Mouse (Mus musculus): Measurements from ENCODE around the gene Zfp819. TPM values are rescaled to one million over a fixed set of nuclear protein-coding genes. Genes with fewer than 3 reads are reported as not detected.

The Zfp819 gene
- 0.04 and 0.11 TPM in 2 replicates for polyA plus RNA-seq (2012; rRNA removed)
- polyA plus RNA-seq (2014; fragmentation: Nextera tagmentation; extraction: Ambion mirVana): 0.19 TPM in 1 of 2 replicates, not detected in the other

DNA sequence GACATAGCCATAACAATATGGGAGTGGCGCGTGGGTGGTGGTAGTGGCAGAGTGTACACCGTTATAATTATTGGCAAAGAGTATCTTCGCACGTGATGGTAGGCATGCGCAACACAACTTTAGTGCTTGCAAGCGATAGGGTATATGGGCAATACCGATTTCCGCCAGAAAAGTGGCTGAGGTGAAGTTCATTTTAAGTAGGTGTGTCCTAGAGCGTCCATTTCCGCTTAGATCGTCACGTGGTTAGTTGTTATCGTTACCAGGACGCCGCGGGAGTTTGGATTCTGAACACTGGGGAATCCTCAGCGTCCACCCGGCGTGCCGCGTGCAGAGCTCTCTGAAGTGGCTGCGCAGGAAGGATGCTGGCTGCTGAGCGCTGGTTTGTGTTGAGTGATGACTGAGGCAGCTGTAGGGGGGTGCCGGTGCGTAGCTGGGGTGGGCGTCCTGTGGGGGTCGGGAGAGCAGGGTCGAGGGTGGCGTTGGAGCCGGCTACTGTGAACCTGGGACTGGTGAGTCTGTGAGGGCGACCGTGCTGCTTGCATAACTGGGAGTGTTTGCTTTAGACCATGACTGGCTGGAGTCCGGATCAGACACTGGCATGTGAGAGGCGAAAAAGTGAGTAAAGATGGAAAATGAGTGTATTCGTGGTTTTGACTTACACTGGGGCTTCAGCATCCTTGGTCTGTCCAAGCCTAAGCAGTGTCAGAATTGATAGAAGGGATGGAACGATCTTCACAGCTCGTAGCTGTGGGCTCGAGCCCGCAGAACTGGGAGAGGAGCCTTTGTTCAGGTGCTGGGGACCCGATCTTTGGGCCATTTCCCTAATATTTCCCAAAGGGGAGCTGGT, at the start of gene Zfp819:
TSS of gene Zfp819 (plus strand) at position 274 of the 847 bp plus-strand sequence.
- Histone ChIP-seq H3K4me3 (replicated peaks; ENCODE audit: low read length) (peak within 1 kb of the TSS; percentile 35), H3K27me3 (ENCODE audit: control insufficient read depth, insufficient read depth, low read length) (no peaks in the 10 kb centered on the region), H3K4me1 (ENCODE audit: control insufficient read depth, insufficient read depth, low read length) (no peaks in the 10 kb centered on the region), H3K4me2 (replicated peaks; ENCODE audit: low read depth, low read length, severe bottlenecking) (peak within 1 kb of the TSS; percentile 67), H3K27ac (replicated peaks; ENCODE audit: low read depth, low read length) (no peak within 1 kb of the TSS), H3K9me3 (ENCODE audit: control insufficient read depth, low read length) (no peaks in the 10 kb centered on the region), H3K9ac (ENCODE audit: low read depth, low read length, severe bottlenecking) (peak within 1 kb of the TSS; percentile 48; the same call in 1 of the 2 replicates), H3K36me3 (ENCODE audit: control insufficient read depth, insufficient read depth, low read length) (no peaks in the 10 kb centered on the region)
- DNase-seq (ENCODE audit: low spot score) (peak; percentile 72), ATAC-seq (ENCODE audit: low FRiP score, low read depth) (peak; percentile 88)
- TF ChIP-seq POLR2A (IDR thresholded peaks at IDR 0.05; ENCODE audit: borderline replicate concordance, extremely low read depth, insufficient read depth, insufficient read length): no peak
- WGBS: 19% methylated on average over 41 of the region's 41 CpGs

GRCm38 (mm10) chr7:43562006-43562633, 44.8 kb upstream of the Zfp819 start, which contains the start of gene Zfp658:
Gene Zfp658, plus strand, starts transcription at chr7:43562256.
- ATAC-seq (ENCODE audit: low FRiP score, low read depth) (peak; percentile 91), DNase-seq (ENCODE audit: low spot score) (peak; percentile 94)
- TF ChIP-seq POLR2A (IDR thresholded peaks at IDR 0.05; ENCODE audit: borderline replicate concordance, extremely low read depth, insufficient read depth, insufficient read length): no peak
- peak within 1 kb of the TSS; percentile 77 for H3K4me3 ChIP-seq (replicated peaks; ENCODE audit: low read length)
- no peaks in the 10 kb centered on the region for H3K27me3 ChIP-seq (ENCODE audit: control insufficient read depth, insufficient read depth, low read length)
- no peaks in the 10 kb centered on the region for H3K9me3 ChIP-seq (ENCODE audit: control insufficient read depth, low read length)
- under 1% methylated on average over 27 of the region's 27 CpGs for WGBS
- H3K36me3 ChIP-seq (ENCODE audit: control insufficient read depth, insufficient read depth, low read length): peaks cover 25% of the 10 kb centered on the region
- H3K27ac ChIP-seq (replicated peaks; ENCODE audit: low read depth, low read length): peak within 1 kb of the TSS; percentile 84
- H3K4me2 ChIP-seq (replicated peaks; ENCODE audit: low read depth, low read length, severe bottlenecking): peak within 1 kb of the TSS; percentile 82
- H3K9ac ChIP-seq (ENCODE audit: low read depth, low read length, severe bottlenecking): peak within 1 kb of the TSS; percentile 82
- H3K4me1 ChIP-seq (ENCODE audit: control insufficient read depth, insufficient read depth, low read length): peaks cover 10% of the 10 kb centered on the region

DNA sequence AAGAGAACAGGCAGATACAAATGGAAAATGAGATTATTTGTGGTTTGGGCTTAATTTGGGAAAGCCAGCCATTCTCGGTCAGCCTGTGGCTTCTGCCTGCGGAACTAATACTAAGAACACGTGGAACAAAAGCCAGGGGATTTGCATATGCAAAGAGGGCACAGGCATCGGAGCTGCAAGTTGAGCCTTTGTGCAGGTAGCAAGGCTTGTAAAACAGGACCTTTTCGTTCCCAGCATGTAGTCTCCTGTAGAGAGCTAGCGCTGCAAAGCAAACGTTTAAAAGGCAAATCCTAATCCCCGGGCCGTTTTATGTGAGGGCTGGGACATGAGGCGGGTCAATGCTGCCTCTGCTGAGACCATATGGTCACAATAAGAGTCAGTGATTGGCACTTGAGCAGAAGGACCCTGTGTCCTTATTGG, 44.3 kb upstream of the Zfp819 start:
- peak; percentile 19 for DNase-seq (ENCODE audit: low spot score)
- Histone ChIP-seq H3K9ac (ENCODE audit: low read depth, low read length, severe bottlenecking) (peak overlapping the region; percentile 82), H3K27ac (replicated peaks; ENCODE audit: low read depth, low read length) (peak overlapping the region; percentile 84), H3K36me3 (ENCODE audit: control insufficient read depth, insufficient read depth, low read length) (peaks cover 31% of the 10 kb centered on the region), H3K9me3 (ENCODE audit: control insufficient read depth, low read length) (no peaks in the 10 kb centered on the region), H3K27me3 (ENCODE audit: control insufficient read depth, insufficient read depth, low read length) (no peaks in the 10 kb centered on the region), H3K4me1 (ENCODE audit: control insufficient read depth, insufficient read depth, low read length) (peaks cover 10% of the 10 kb centered on the region), H3K4me3 (replicated peaks; ENCODE audit: low read length) (peak overlapping the region; percentile 77), H3K4me2 (replicated peaks; ENCODE audit: low read depth, low read length, severe bottlenecking) (peak overlapping the region; percentile 82)
- no peak for TF ChIP-seq POLR2A (IDR thresholded peaks at IDR 0.05; ENCODE audit: borderline replicate concordance, extremely low read depth, insufficient read depth, insufficient read length)
- WGBS: 0% methylated on average over 10 of the region's 10 CpGs
- ATAC-seq (ENCODE audit: low FRiP score, low read depth): no peak

DNA sequence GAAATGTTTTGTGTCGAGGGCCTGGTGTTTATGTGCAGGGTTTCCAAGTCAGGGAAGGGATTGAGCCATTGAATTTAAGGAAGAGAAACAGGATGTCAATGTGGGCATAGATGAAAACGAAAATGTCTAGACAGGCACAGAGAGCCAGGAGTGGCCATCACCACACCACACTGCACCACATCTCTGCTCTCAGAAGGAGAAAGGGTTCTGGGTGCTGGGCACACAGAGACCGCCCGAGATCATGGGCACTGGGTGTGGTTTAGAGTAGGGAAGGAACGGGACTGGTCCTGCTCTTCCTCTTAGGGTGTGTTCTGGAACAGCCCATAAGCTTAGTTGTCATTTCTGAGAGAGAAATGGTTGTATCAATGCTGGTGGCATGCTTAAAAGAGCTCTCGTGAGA, 43.7 kb upstream of the Zfp819 start:
- peak overlapping the region; percentile 77 for H3K4me3 ChIP-seq (replicated peaks; ENCODE audit: low read length)
- peaks cover 37% of the 10 kb centered on the region for H3K36me3 ChIP-seq (ENCODE audit: control insufficient read depth, insufficient read depth, low read length)
- WGBS: 69% methylated on average over 6 of the region's 6 CpGs
- no peaks in the 10 kb centered on the region for H3K27me3 ChIP-seq (ENCODE audit: control insufficient read depth, insufficient read depth, low read length)
- no peak for TF ChIP-seq POLR2A (IDR thresholded peaks at IDR 0.05; ENCODE audit: borderline replicate concordance, extremely low read depth, insufficient read depth, insufficient read length)
- no peaks in the 10 kb centered on the region for H3K9me3 ChIP-seq (ENCODE audit: control insufficient read depth, low read length)
- no peak overlapping the region for H3K27ac ChIP-seq (replicated peaks; ENCODE audit: low read depth, low read length)
- ATAC-seq (ENCODE audit: low FRiP score, low read depth) (no peak), DNase-seq (ENCODE audit: low spot score) (no peak)
- peak overlapping the region; percentile 82; the same call in 1 of the 2 replicates for H3K9ac ChIP-seq (ENCODE audit: low read depth, low read length, severe bottlenecking)
- peaks cover 10% of the 10 kb centered on the region for H3K4me1 ChIP-seq (ENCODE audit: control insufficient read depth, insufficient read depth, low read length)
- H3K4me2 ChIP-seq (replicated peaks; ENCODE audit: low read depth, low read length, severe bottlenecking): peak overlapping the region; percentile 82

DNA sequence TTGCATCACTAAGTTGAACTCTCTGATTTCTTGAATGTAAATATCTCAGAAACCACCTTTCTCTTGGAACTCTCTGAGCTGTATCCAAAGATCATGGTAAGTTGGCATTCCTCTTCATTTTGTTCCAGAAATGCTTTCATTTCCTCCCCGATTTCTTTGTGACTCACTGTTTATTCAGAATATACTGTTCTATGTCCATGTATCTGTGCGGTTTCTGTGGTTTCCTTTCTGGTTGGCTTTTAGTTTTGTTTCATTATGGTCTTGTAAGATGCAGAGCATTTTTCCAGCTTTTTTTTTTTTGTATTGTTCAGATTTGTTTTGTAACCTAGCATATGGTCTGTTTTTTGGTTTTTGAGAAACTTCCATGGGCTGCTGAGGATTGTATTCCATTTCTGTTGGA, 35.8 kb upstream of the Zfp819 start:
- H3K4me2 ChIP-seq (replicated peaks; ENCODE audit: low read depth, low read length, severe bottlenecking): no peak overlapping the region

More for the DNA sequence above, 35.8 kb upstream of the Zfp819 start:
- H3K4me3 ChIP-seq (replicated peaks; ENCODE audit: low read length): no peak overlapping the region
- no peaks in the 10 kb centered on the region for H3K4me1 ChIP-seq (ENCODE audit: control insufficient read depth, insufficient read depth, low read length)
- DNase-seq (ENCODE audit: low spot score) (no peak), ATAC-seq (ENCODE audit: low FRiP score, low read depth) (no peak)
- no peaks in the 10 kb centered on the region for H3K27me3 ChIP-seq (ENCODE audit: control insufficient read depth, insufficient read depth, low read length)
- TF ChIP-seq POLR2A (IDR thresholded peaks at IDR 0.05; ENCODE audit: borderline replicate concordance, extremely low read depth, insufficient read depth, insufficient read length): no peak
- no peaks in the 10 kb centered on the region for H3K9me3 ChIP-seq (ENCODE audit: control insufficient read depth, low read length)
- 96% methylated on average over 2 of the region's 2 CpGs for WGBS
- no peak overlapping the region for H3K27ac ChIP-seq (replicated peaks; ENCODE audit: low read depth, low read length)
- H3K36me3 ChIP-seq (ENCODE audit: control insufficient read depth, insufficient read depth, low read length): peaks cover 74% of the 10 kb centered on the region
- H3K9ac ChIP-seq (ENCODE audit: low read depth, low read length, severe bottlenecking): no peak overlapping the region
